Mouse (Mus musculus) common myeloid progenitor, adult 5-6 weeks (primary cell): Measurements from ENCODE around the gene Tcf3. TPM values are rescaled to one million over a fixed set of nuclear protein-coding genes. Genes with fewer than 3 reads are reported as not detected.

Source experiments
- ATAC-seq: replicated peaks from 2 replicates; pipeline ENCODE4 v1.8.0; 2016; ENCODE audit warnings: low read depth, mild to moderate bottlenecking, moderate TSS enrichment, inconsistent platforms; ENCODE audit not compliant: poor library complexity, severe bottlenecking
- total RNA-seq: library from RNA; stranded (forward); fragments of 200-1000, 187-1606 nt; gene quantifications from 2 replicates; pipeline ENCODE4 v1.2.3, GENCODE M21; 2017

Gene Tcf3
- total RNA-seq, 1 experiment from 2014 or later, result 80.0 TPM

DNA sequence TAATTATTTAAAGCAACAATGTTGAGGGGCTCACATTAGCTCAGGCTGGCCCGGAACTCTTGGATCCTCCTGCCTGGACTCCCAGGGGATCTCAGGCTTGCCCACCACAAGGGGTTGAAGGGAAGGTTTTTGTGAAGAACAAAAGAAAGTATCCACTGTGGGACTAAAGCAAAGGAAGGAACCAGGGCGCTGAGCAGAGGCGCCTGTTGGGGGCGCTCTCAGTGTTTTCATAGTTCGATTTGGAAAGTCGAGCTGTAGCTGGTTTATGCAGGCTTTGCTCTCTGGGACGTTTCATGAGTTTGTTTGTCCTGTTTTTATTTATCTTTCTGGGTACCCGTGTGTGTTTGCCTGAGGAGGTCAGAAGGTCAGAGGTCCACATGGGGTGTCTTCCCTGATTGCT lies 8.2 kb upstream of the Tcf3 start:
- no peak for ATAC-seq

DNA sequence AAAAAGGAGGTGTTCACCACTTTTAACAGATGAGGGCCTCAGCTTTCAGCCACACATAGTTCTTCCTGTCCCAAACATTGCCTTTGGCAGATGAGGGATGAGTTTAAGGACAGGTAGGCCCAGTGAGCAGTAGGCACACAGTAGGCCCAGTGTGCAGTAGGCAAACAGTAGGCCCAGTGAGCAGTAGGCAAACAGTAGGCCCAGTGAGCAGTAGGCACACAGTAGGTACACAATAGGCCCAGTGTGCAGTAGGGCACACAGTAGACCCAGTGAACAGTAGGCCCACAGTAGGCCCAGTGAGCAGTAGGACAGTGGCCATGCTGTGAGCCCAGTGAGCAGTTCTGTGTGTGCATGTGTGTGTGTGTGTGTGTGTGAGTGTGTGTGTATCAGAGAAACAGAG lies 6.6 kb upstream of the Tcf3 start:
- no peak for ATAC-seq

DNA sequence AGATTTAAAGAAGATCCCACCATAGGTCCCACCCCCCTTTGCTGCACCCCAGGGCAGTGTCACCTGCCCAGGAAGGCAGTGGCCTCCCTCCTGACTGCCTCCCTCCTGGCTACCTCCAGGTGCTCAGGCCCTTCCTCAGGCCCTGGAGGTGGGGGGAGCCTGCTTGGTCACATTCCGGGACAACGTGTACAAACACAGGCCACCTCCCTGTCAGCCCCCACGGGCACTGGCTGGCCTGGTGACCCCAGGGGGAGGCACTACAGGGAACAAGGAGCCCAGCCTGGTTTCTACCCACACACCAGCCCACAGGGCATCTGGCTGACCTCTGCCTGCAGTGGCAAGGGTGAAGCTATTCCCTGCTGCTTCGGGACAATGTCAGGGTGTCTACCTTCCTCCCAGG lies 4.5 kb upstream of the Tcf3 start:
- no peak for ATAC-seq

DNA sequence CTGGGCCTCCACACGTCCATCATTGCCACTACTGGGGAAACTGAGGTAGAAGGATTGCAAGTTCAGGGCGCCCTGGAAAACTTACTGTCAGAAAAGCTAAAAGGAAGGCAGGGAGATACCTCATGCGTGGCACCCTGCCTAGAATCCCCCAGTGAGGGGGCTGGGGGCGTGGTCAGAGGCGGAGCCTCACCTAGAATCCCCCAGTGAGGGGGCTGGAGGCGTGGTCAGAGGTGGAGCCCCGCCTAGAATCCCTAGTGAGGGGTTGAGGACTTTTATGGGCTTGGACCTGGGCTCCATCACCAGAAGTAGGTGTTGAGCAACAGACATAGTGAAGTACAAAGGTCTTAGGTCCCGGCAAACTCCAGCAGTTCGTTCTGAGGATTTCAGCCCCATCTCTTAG lies 2.8 kb upstream of the Tcf3 start:
- ATAC-seq, result no peak

DNA sequence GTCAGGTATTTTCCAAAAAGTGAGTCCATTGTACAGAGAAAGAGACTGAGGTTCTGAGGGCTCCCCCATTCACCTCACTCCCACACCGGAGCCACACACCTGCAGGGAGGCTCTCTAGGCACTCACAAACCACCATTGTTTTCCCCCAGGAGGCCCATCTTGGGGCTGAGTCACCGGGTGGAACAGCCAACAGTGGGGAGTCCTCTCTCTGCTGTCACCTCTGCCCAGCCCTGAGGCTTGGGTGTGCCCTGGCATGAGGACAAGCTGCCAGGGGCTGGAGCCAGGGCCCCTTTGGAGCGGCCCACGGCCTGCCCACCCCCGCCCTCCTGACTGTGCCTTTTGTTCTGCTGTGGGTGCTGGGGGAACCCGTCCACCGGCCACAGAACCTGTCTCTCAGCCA lies 2.3 kb upstream of the Tcf3 start:
- ATAC-seq, result 0 out of 2 replicates have a peak, but pooled peaks have one; percentile 2

DNA sequence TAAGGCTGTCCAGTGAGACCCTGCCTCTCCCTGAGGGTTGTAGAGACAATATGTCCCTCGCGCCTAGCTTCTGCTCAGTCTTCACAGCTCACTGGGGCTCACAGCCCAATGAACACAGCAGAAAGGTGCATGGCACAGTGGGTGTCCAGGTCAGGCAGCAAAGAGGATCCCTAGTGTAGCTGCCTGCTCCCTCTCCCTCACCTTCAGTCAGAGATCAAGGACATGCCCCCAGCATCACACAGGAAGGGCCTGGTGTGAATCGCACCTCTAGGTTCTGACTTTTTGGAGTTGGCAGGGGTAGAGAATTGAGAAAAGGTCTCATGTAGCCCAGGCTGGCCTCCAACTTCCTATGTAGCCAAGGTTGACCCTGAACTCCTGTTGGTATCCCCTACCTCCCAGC lies 1.4 kb upstream of the Tcf3 start:
- ATAC-seq, result no peak

DNA sequence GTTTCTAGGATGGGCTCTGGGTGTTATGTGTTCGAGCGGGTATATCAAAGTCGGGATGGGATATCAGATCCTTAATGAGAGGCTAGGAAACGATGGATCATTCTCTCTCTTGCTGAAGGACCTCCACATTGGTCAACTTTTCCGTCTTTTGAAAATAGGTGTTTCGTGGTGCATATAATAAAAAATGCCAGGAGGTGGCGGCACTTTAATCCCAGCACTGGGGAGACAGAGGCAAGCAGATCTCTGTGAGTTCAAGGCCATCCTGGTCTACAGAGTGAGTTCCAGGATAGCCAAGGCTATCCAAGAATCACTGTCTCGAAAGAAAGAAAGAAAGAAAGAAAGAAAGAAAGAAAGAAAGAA lies 766 bp upstream of the Tcf3 start:
- ATAC-seq, result no peak; the same call in 1 of the 2 replicates

DNA sequence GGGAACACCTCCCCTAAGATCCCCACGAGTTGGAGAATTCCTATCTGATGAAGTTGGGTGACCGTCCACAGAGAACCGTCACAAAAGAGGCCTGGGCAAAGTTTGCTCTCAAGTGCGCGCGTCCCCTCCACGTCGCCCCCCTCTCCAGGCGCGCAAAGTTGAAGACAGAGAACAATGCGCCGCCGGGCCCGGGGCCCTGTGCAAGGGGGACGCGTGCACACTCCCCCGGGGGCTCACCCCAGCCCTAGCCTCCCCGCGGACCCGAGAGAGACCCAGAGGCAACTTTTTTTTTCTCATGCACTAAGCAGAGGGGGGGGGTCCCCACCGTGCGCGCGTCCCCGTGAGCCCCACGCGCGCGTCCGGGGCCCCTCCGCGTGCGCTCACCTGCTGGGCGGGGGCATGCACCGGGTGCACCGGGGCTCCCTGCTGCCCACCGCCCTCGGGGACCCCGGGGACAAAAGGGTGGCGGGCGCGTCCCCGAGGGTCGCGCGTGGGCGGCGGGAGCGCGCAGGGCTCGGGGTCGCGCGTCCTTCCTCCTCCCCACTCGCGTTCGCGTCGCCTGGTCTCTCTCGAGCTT lies 423 bp downstream of the Tcf3 start:
- ATAC-seq, result no peak

DNA sequence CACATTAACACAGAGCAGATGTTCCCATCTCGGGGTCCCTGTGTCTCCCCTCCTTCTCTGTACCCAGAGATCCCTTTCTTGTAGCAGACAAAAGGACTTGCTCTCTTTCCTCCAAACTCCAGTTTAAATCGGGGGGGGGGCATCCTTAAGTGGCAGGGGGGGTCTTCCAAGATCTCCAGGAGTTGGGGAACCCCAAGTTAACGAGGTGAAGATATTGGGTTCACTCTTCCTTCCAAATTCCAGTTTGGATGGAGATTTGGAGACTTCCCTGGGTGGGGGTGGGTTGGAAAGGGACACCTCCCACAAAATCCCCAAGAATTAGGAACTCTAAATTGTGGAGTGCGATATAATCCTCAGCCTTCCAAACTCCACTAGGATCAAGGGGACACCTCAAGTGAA lies 1.1 kb downstream of the Tcf3 start:
- no peak for ATAC-seq

DNA sequence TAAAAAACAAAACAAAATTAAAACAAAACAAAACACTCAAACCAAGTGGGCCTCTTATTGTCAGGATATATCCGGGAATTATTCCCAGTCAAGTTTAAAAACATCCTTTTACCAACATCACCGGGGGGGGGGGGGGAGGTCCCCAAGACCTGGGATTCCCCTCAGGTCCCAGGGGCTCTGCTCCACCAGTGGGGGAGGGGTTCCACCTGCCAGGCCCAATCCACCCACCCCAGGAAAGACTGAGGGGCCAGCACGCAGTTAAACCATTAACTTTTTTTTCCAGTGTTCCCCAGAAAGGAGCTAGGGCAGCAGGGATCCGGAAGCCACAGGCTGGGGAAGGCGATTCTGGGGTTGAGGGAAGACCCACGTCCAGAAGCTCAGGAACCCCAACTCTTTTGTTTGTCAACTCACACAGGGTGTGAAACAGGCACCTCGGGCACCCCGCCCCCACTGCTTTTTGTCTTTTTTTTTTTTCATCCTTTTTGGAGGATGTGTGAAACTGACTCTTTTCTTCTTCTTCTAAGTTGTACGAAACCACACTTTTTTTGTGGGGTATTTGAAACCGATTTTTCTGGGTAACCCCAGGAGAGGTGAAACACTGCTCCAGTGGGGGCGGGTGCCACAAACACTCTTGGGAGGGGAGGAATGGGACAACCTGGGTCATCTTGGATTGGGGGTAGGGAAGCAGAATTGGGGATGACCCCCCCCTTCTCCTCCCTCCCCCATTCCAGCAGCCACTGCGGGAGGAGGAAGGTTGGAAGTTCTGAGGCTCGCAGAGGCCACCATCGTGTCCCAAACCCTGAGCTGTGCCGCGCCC lies 1.7 kb downstream of the Tcf3 start:
- ATAC-seq, result no peak

DNA sequence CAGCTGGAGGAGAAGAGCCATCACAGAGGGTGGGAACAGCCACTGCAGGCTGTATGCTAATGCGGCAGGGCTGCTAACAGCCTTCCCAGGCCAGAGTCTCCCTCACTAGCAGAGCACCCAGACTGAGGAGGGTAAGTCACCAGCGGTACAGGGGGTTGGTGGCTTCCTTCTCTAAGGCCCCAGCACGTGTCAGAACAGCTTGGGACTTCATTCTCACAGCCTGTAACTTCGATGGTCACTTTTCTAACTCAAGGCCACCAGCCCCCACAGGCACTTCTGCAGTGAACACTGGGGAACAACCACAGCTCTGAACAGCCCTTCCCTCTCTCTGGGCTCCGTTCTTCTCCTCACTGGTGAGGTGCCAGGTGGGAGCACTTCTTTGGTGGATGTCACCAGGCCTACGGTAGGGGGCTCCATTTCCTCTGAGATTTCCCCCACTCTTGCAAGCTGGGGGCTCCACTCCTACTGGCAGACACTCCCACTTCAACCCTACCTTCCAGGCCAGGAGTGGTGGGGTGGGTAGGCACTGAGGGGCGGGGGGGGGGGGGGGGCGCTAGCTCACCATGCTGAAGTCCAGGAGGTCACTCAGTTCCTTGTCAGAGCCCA lies 3.0 kb downstream of the Tcf3 start:
- ATAC-seq, result no peak

DNA sequence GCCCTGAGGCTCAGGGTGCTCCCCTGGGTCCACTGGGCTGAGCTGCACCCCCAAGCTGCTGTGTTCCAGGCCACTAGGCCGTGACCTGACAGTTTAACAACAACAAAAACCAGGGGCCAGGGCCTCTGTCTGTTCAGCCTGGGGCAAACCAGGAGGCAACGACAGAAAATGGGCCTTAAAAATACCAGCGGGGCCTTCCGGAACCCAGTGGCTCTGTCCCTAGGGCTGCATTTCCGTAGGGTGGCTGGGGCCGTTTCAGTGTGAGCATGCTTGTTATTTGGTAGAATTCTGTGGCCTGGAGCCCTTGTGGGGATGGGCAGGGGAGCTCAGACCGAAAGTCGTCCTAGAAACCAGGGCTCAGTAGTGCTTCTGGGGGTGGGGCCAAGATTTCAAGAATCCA lies 3.6 kb downstream of the Tcf3 start:
- no peak for ATAC-seq

DNA sequence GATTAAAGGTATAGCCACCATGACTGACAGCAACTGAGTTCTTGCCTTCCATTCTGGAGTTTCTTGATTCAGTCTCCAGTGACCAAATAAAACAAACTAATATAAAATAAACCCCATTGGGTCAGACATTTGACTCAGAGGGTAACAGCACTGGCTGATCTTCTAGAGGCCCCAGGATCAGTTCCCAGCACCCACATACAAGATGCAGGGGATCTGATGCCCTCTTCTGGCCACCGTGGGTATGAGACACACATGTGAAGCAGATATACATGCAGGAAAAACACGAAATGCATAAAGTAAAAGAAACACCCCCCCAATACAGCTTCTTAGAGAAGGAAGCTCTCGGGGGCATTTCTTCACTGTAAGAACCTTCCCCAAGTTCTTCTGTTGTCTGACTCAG lies 8.4 kb downstream of the Tcf3 start:
- no peak for ATAC-seq

DNA sequence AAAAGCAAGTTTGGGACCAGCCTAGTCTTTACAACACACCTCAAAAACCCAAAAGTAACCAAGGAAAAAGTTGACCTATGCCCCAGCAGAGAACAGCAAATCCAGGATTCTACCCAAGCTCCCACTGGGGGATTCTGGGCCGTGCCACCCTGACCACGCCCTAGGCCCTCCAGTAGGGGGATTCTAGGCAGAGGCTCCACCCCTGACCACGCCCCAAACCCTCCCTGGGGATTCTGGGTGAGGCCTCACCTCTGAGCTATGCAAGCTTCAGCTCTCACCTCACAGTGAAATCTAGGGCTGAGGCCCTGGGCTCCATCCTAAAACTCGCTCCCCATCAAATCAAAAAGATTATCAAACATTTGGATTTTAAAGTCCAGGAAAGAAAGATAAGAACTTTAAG lies 9.9 kb downstream of the Tcf3 start:
- peak; percentile 53 for ATAC-seq

DNA sequence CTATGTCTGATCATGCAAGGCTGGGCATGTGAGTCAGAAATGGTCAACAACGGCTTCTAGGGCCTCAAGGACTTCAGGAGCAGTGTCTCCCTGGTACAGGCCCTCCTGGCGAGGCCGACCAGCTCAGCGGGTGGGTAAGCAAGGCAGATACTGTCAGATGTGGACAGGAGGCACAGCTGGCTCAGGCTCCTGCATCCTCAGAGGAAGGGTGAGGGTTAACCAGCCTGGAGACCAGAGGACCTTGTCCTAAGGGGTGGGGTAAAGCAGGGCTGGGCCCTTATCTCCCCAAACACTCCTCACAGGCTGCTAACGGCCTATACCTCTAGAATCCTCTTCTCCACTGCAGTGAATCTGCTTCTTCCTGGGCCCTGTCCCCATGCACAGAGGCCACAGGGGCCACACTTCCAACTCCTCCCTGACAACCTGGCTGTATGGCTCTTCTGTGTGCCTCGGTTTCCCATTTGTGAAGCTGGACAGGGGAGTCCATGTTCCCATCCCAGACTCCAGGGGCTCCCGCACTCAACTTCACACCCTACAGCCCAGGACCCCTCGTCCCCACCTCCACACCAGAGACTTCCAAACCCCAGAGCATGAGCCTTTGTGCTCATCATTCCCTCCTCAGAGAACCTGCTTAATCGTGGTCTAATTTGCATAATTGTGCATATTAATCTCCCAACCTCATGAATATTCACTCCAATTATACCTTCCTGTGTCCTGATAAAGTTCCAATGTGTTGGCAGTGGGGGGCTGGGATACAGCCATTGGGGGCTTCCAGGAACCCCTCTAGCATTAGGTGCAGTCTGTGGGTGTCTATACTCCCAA lies 11.6 kb downstream of the Tcf3 start:
- peak; percentile 57 for ATAC-seq

DNA sequence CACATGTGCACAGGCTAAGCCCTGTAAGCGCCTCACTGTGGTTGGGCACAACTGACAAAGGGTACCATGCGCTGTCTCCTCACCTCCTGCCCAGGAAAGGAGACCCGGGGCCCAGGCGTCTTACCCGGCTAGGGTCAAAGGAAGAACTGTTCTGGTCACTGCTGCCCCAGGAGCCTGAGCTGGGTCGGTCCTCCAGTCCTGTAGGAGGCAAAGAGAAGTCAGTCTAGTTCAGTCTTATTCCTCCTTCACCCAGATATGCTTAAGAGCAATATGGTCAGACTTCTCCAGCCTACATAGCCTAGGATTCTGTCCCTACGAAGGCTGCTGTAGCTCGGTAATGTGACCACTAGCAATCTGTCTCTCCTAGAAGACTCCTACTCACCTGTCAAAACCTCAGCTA lies 12.2 kb downstream of the Tcf3 start:
- ATAC-seq, result no peak

DNA sequence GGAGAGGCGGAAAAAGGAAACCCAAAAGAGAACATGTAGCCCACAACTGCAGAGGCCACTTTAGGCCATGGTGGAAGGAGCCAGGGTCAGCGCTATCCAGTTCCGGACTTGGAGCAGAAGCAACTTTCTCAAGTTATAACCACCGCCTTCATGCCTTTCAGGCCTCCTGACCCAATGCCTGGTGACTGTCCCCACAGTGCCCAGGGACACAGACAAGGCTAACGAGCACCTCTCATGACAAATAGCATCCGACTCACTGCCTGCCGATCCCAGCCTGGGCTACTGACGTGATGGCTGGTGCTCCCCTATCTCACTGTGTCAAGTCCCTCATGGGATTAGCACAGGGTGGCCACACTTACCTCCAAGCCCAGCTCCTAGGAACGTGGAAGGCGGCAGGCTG lies 12.7 kb downstream of the Tcf3 start:
- ATAC-seq, result no peak

DNA sequence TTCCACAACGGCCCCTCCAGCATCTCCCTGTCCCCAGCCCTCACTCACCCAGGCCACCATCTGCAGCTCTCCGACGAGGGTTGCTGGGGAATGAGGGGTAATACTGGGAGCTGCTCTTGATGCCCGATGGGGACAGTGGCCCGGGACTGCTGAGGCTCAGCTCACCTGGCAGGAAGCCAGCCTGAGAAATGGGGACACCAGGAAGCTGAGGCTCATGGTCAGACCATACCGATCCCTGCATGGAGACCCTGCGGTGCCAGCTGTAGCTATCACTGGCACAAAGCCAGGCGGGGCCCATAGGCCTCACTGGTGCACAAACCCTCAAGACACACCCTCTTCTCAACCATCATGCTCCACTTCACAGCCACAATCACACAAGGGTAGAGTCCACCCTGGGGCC lies 14.0 kb downstream of the Tcf3 start:
- no peak for ATAC-seq

DNA sequence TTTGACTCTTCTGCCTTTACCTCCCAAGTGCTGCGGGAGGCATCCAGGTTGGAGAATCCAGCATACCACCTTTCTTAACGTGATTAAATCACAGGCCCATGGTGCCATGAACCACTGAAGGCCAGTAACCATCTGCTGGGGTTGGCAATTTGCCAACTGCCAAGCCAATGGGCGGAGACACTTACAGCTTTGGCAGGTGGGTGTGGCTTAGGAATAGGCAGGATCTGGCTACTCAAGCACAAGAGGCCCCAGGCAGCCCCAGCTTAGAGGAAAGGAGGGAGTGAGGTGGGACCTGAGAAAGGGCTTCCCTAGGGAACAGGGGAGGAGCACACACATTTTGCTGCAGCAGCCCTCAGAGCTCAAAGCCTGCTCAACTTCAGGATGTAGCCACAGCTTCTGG lies 15.1 kb downstream of the Tcf3 start:
- ATAC-seq, result no peak

DNA sequence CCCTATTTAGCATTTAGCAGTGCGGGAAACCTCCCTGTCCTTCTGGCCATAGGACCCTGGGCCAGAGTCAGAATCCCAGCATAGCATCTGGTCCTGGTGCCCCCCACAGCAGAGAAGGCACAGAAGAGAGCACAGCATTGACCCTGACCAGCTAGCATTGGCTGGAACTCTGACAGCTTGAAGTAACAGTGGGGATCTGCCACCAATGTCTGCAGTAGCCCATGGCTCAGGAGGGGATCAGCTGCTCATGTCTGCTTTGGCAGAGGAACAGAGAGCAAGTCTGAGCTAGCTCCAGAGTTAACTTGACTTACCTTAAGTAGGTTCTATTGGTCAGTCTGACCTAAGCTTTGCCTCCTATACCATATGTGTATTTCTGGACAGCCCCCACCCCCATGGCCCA lies 15.6 kb downstream of the Tcf3 start:
- no peak for ATAC-seq

DNA sequence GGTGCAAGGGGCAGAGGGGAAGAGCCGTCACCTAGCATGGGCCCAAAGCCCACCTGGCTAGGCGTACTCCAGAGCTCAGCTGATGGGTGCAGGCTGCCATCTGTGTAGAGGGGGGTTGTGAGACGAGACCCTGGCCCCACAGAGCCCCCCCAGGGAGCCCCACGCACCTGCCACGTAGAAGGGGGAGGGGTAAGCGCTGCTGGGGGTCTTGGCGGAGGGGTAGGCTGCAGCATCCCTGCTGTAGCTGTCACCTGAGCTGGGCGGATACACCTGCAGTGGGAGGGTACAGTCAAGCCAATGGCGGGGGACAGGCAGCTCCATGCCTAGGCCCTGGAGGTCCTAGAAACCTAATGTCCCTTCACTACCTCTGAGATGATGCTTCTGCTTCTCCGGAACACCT lies 16.1 kb downstream of the Tcf3 start:
- ATAC-seq, result no peak
